Mouse (Mus musculus) gastrocnemius, postnatal 14 days (tissue): ENCODE measurements around the gene Rinl. TPM values are rescaled to one million over a fixed set of nuclear protein-coding genes. Genes with fewer than 3 reads are reported as not detected.

Experiments used
- DNase-seq: peaks from one replicate; pipeline ENCODE4 v3.0.0; 2021; ENCODE audit warnings: mixed read lengths
- intact Hi-C: fragments of 180-260 bp; cut with DNase I; formaldehyde crosslinking; loops from one replicate; pipeline ENCODE4 v1.15.1; 2025; ENCODE audit warnings: low total_unique reads
- total RNA-seq, 2 experiments: library from RNA; stranded (reverse); gene quantifications; 2 replicates each; pipeline ENCODE4 v1.2.3; 2021

The Rinl gene
- total RNA-seq, 2 experiments from 2014 or later = 0.80 to 1.3 TPM

- intact Hi-C loops = no loop called here
- no peak for DNase-seq
These were observed 49.6 kb downstream of the Rinl start for GRCm38 (mm10) chr7:28838331-28838730.

GRCm38 (mm10) chr7:28847273-28847672, 58.5 kb downstream of the Rinl start:
- intact Hi-C loops = no loop called here

More at GRCm38 (mm10) chr7:28847273-28847672, 58.5 kb downstream of the Rinl start:
- DNase-seq = no peak

Other genes starting within 250 kb of the Rinl start
- not detected for gene Sycn, start 248.1 kb upstream of the Rinl start, total RNA-seq
- gene Nccrp1, start 241.7 kb upstream of the Rinl start, total RNA-seq = not detected
- 10 to 100 TPM; 15.7 to 18.5 TPM for gene Samd4b, start 190.8 kb upstream of the Rinl start, total RNA-seq
- gene Pak4, start 190.8 kb upstream of the Rinl start, total RNA-seq = 1 to 10 TPM; 2.9 to 4.6 TPM
- gene Acp7, start 157.6 kb upstream of the Rinl start, total RNA-seq = not detected
- 1 to 10 TPM in 1 of 2 experiments, under 1 TPM in 1; 0.82 to 1.4 TPM for gene Fbxo27, start 96.1 kb upstream of the Rinl start, total RNA-seq
- 1 to 10 TPM; 5.6 to 7.3 TPM for gene Fbxo17, start 72.2 kb upstream of the Rinl start, total RNA-seq
- 10 to 100 TPM; 43.7 to 48.0 TPM for gene Mrps12, start 47.1 kb upstream of the Rinl start, total RNA-seq
- 10 to 100 TPM; 19.0 TPM for gene Sars2, start 47.0 kb upstream of the Rinl start, total RNA-seq
- not detected for gene Ccer2, start 32.8 kb upstream of the Rinl start, total RNA-seq
- gene Sirt2, start 22.2 kb upstream of the Rinl start, total RNA-seq = 10 to 100 TPM; 77.2 to 77.5 TPM
- gene Nfkbib, start 21.5 kb upstream of the Rinl start, total RNA-seq = 10 to 100 TPM; 21.2 to 21.3 TPM
- 100 to 1,000 TPM; 158 to 189 TPM for gene Hnrnpl, start 19.6 kb downstream of the Rinl start, total RNA-seq
- gene Ech1, start 36.2 kb downstream of the Rinl start, total RNA-seq = 100 to 1,000 TPM; 198 to 334 TPM
- gene Lgals4, start 44.9 kb downstream of the Rinl start, total RNA-seq = 1 to 10 TPM; 2.0 to 4.4 TPM
- gene Lgals7, start 74.9 kb downstream of the Rinl start, total RNA-seq = not detected
- under 1 TPM; 0.10 to 0.13 TPM for gene Capn12, start 92.5 kb downstream of the Rinl start, total RNA-seq
- gene Actn4, start 173.4 kb downstream of the Rinl start, total RNA-seq = 10 to 100 TPM; 68.1 to 85.9 TPM
- 100 to 1,000 TPM; 142 to 147 TPM for gene Eif3k, start 192.9 kb downstream of the Rinl start, total RNA-seq
- gene Map4k1, start 193.1 kb downstream of the Rinl start, total RNA-seq = 1 to 10 TPM in 1 of 2 experiments, under 1 TPM in 1; 0.71 to 1.2 TPM